Mouse (Mus musculus) erythroblast, embryonic 14.5 days (primary cell): ENCODE measurements around the gene Gm4846. TPM values are rescaled to one million over a fixed set of nuclear protein-coding genes. Genes with fewer than 3 reads are reported as not detected.
"Not testable (repeated sequence)": the region's sequence is repeated elsewhere in the genome, so short reads cannot be mapped to it uniquely, and the experiment has no call there.

Experiments
- H3K27me3 ChIP-seq: 2 replicates; pipeline ENCODE4 v1.6.1; 2012; ENCODE audit warnings: inconsistent platforms; ENCODE audit not compliant: control insufficient read depth
- H3K36me3 ChIP-seq: 2 replicates; pipeline ENCODE4 v1.6.1; 2012; ENCODE audit warnings: mild to moderate bottlenecking, inconsistent platforms; ENCODE audit not compliant: control insufficient read depth
- H3K4me1 ChIP-seq: 2 replicates; pipeline ENCODE4 v1.6.1; 2012; ENCODE audit warnings: inconsistent platforms; ENCODE audit not compliant: control insufficient read depth
- H3K4me3 ChIP-seq: replicated peaks from 2 replicates; pipeline ENCODE3; 2012; ENCODE audit warnings: moderate library complexity, mild to moderate bottlenecking, inconsistent platforms
- H3K9me3 ChIP-seq: 2 replicates; pipeline ENCODE4 v1.6.1; 2012; ENCODE audit warnings: low read length, inconsistent platforms, mixed read lengths; ENCODE audit not compliant: control insufficient read depth
- GATA1 ChIP-seq: IDR thresholded peaks from 2 replicates; pipeline ENCODE4 v1.6.1; 2012; ENCODE audit warnings: low read length, inconsistent platforms, mixed read lengths
- TAL1 ChIP-seq: IDR thresholded peaks from 3 replicates; pipeline ENCODE4 v1.6.1; 2012; ENCODE audit warnings: low read length, inconsistent platforms, mixed read lengths
- polyA plus RNA-seq: library from polyadenylated mRNA; stranded (reverse); fragments of >175 nt; gene quantifications from 2 replicates; pipeline ENCODE4 v1.2.3, GENCODE M21; 2012

The Gm4846 gene
- polyA plus RNA-seq = not detected in 2 replicates

- H3K4me1 ChIP-seq, H3K27me3 ChIP-seq, H3K36me3 ChIP-seq, H3K4me3 ChIP-seq, H3K9me3 ChIP-seq: not testable (repeated sequence)
Observed at GRCm38 (mm10) chr1:166497488-166497887, at the start of gene Gm4846. Gm4846 (minus strand) TSS chr1:166497588.

- not testable (repeated sequence) for H3K36me3 ChIP-seq, H3K27me3 ChIP-seq, H3K4me3 ChIP-seq, H3K4me1 ChIP-seq, H3K9me3 ChIP-seq
Observed at GRCm38 (mm10) chr1:166531521-166531920, 34.1 kb upstream of the Gm4846 start.

- H3K9me3 ChIP-seq, H3K4me1 ChIP-seq, H3K4me3 ChIP-seq, H3K36me3 ChIP-seq, H3K27me3 ChIP-seq: not testable (repeated sequence)
Observed at GRCm38 (mm10) chr1:166524709-166525108, 27.3 kb upstream of the Gm4846 start.

GRCm38 (mm10) chr1:166519626-166520025 lies 22.2 kb upstream of the Gm4846 start:
- H3K27me3 ChIP-seq = not testable (repeated sequence)

GRCm38 (mm10) chr1:166516556-166516955 lies 19.2 kb upstream of the Gm4846 start:
- Histone ChIP-seq H3K4me1 (no peaks in the 10 kb centered on the region), H3K36me3 (no peaks in the 10 kb centered on the region), H3K9me3 (peaks cover 7% of the 10 kb centered on the region; the same call in 1 of the 2 replicates), H3K27me3 (no peaks in the 10 kb centered on the region), H3K4me3 (no peak overlapping the region)
- TF ChIP-seq TAL1 = no peak
- TF ChIP-seq GATA1 = no peak

More at GRCm38 (mm10) chr1:166519626-166520025, 22.2 kb upstream of the Gm4846 start:
- H3K9me3 ChIP-seq, H3K4me3 ChIP-seq, H3K36me3 ChIP-seq, H3K4me1 ChIP-seq: not testable (repeated sequence)

GRCm38 (mm10) chr1:166504206-166504605 lies 6.8 kb upstream of the Gm4846 start:
- H3K4me3 ChIP-seq, H3K4me1 ChIP-seq, H3K27me3 ChIP-seq, H3K36me3 ChIP-seq, H3K9me3 ChIP-seq: not testable (repeated sequence)

GRCm38 (mm10) chr1:166479503-166479902 lies 17.9 kb downstream of the Gm4846 start:
- Histone ChIP-seq H3K4me1 (no peaks in the 10 kb centered on the region), H3K9me3 (peaks cover 7% of the 10 kb centered on the region), H3K27me3 (no peaks in the 10 kb centered on the region), H3K4me3 (no peak overlapping the region), H3K36me3 (no peaks in the 10 kb centered on the region)
- TF ChIP-seq TAL1 (no peak), GATA1 (no peak)

- no peaks in the 10 kb centered on the region for H3K4me1 ChIP-seq
- TF ChIP-seq GATA1 (no peak), TAL1 (no peak)
- H3K9me3 ChIP-seq = peaks cover 15% of the 10 kb centered on the region
- no peaks in the 10 kb centered on the region for H3K27me3 ChIP-seq
- H3K4me3 ChIP-seq = no peak overlapping the region
- H3K36me3 ChIP-seq = no peaks in the 10 kb centered on the region
Observed at GRCm38 (mm10) chr1:166467172-166467571, 30.2 kb downstream of the Gm4846 start.

GRCm38 (mm10) chr1:166462544-166462943 lies 34.8 kb downstream of the Gm4846 start:
- Histone ChIP-seq H3K4me1 (no peaks in the 10 kb centered on the region), H3K36me3 (no peaks in the 10 kb centered on the region), H3K9me3 (peaks cover 11% of the 10 kb centered on the region), H3K27me3 (no peaks in the 10 kb centered on the region), H3K4me3 (no peak overlapping the region)
- TF ChIP-seq TAL1 (no peak), GATA1 (no peak)

GRCm38 (mm10) chr1:166441992-166442391 lies 55.4 kb downstream of the Gm4846 start:
- no peaks in the 10 kb centered on the region for H3K4me1 ChIP-seq
- no peak overlapping the region for H3K4me3 ChIP-seq
- TF ChIP-seq TAL1 (no peak), GATA1 (no peak)
- no peaks in the 10 kb centered on the region for H3K36me3 ChIP-seq
- no peaks in the 10 kb centered on the region for H3K9me3 ChIP-seq
- no peaks in the 10 kb centered on the region for H3K27me3 ChIP-seq

- TF ChIP-seq GATA1 (no peak), TAL1 (no peak)
- Histone ChIP-seq H3K36me3 (no peaks in the 10 kb centered on the region), H3K4me1 (no peaks in the 10 kb centered on the region), H3K27me3 (no peaks in the 10 kb centered on the region), H3K9me3 (no peaks in the 10 kb centered on the region), H3K4me3 (no peak overlapping the region)
Observed at GRCm38 (mm10) chr1:166439426-166439825, 58.0 kb downstream of the Gm4846 start.

Other genes starting within 250 kb of the Gm4846 start
- gene Ildr2, start 243.4 kb downstream of the Gm4846 start, polyA plus RNA-seq = not detected in 2 replicates
- gene Tada1, start 118.5 kb downstream of the Gm4846 start, polyA plus RNA-seq = 0.40 and 1.1 TPM in 2 replicates
- 0.02 TPM in 1 of 2 replicates, not detected in the other for gene Pogk, start 87.7 kb downstream of the Gm4846 start, polyA plus RNA-seq
- not detected in 2 replicates for gene Gm4847, start 150.1 kb upstream of the Gm4846 start, polyA plus RNA-seq
- 0.02 TPM in 1 of 2 replicates, not detected in the other for gene Fmo9, start 184.3 kb upstream of the Gm4846 start, polyA plus RNA-seq